ENCODE assay signal across 19 mouse cellular contexts in genomic region chr14:55370384-55370783, GRCm38 (mm10).
DNase-seq lines count a peak whose midpoint lies in the region; ATAC-seq lines count a peak whose summit lies in the region.
"Had no signal": no experiment of that assay in that cellular context is flagged by ENCODE, and none has a peak within 500 bp of the region (broad histone marks: within the 10 kb centered on the region; RNA-seq: fewer than 3 reads in every experiment).

No protein-coding gene starts in this region.

- DNase-seq in thymus, postnatal 0 days (ENCODE audit: low spot score) = peak; percentile 11
- no peak for DNase-seq in thymus, postnatal 14 days
- peak; percentile 8 for DNase-seq in naive thymus-derived CD4-positive, alpha-beta T cell, adult 2 months (ENCODE audit: low read depth)
- DNase-seq in midbrain, embryonic 14.5 days = no peak
- DNase-seq in left cerebral cortex, adult 18-20 months (ENCODE audit: low spot score in 2 of 2) = no peak
- DNase-seq: adrenal gland, postnatal 10 days; cerebellum, adult 11-12 months; cerebellum, adult 9-10 months; cerebellum, postnatal 36 days; forebrain, postnatal 0 days; gastrocnemius, postnatal 36 days; heart, adult 2 months had no signal

- no peaks in the 10 kb centered on the region for H3K36me3 ChIP-seq in midbrain, embryonic 14.5 days (ENCODE audit: control insufficient read depth, insufficient read depth, low read length)
- H3K36me3 ChIP-seq: embryonic facial prominence, embryonic 10.5 days; G1E; hindbrain, embryonic 15.5 days had no signal

- H3K9ac ChIP-seq in midbrain, embryonic 14.5 days (replicated peaks; ENCODE audit: low read length) = no peak overlapping the region
- H3K9ac ChIP-seq: forebrain, embryonic 13.5 days; forebrain, postnatal 0 days; hindbrain, embryonic 15.5 days had no signal

- no peak overlapping the region for H3K27ac ChIP-seq in midbrain, embryonic 14.5 days (replicated peaks; ENCODE audit: low read depth, low read length)
- H3K27ac ChIP-seq: embryonic facial prominence, embryonic 10.5 days; forebrain, embryonic 13.5 days; heart, adult 2 months; hindbrain, embryonic 15.5 days had no signal

- no peak overlapping the region for H3K4me3 ChIP-seq in midbrain, embryonic 14.5 days (replicated peaks; ENCODE audit: low read depth, low read length)
- H3K4me3 ChIP-seq: embryonic facial prominence, embryonic 10.5 days; forebrain, embryonic 13.5 days; heart, adult 2 months; hindbrain, embryonic 15.5 days had no signal

- peak; percentile 67 for ATAC-seq in granulocyte monocyte progenitor cell, adult 5-6 weeks (replicated peaks; ENCODE audit: poor library complexity, severe bottlenecking)
- ATAC-seq in midbrain, embryonic 14.5 days (ENCODE audit: low FRiP score, low TSS enrichment) = no peak
- ATAC-seq: CD4-positive, CD25-positive, alpha-beta regulatory T cell, adult 4 months; forebrain, embryonic 13.5 days; forebrain, postnatal 0 days had no signal

- no peaks in the 10 kb centered on the region for H3K9me3 ChIP-seq in midbrain, embryonic 14.5 days (ENCODE audit: control insufficient read depth, low read length)
- H3K9me3 ChIP-seq: embryonic facial prominence, embryonic 10.5 days; forebrain, embryonic 13.5 days; G1E; hindbrain, embryonic 15.5 days had no signal

- 88% methylated on average over 5 of the region's 5 CpGs for WGBS in midbrain, embryonic 14.5 days

- no peak overlapping the region for H3K4me2 ChIP-seq in midbrain, embryonic 14.5 days (ENCODE audit: low read length)
- H3K4me2 ChIP-seq: forebrain, embryonic 13.5 days; heart, embryonic 11.5 days; hindbrain, embryonic 15.5 days had no signal

- H3K27me3 ChIP-seq in midbrain, embryonic 14.5 days (ENCODE audit: control insufficient read depth, insufficient read depth, low read length) = no peaks in the 10 kb centered on the region
- H3K27me3 ChIP-seq: forebrain, embryonic 13.5 days; hindbrain, embryonic 15.5 days had no signal

- no peaks in the 10 kb centered on the region for H3K4me1 ChIP-seq in midbrain, embryonic 14.5 days (ENCODE audit: control insufficient read depth, insufficient read depth, low read length)
- H3K4me1 ChIP-seq: embryonic facial prominence, embryonic 10.5 days; forebrain, embryonic 13.5 days; hindbrain, embryonic 15.5 days had no signal

Comparison
In these comparisons a context has a peak if more than half of its experiments do, and no peak if none do; other contexts are left out.
1. DNase-seq: peak in thymus, postnatal 0 days (single experiment) and naive thymus-derived CD4-positive, alpha-beta T cell, adult 2 months (single experiment); none in thymus, postnatal 14 days (single experiment), midbrain, embryonic 14.5 days (single experiment) and left cerebral cortex, adult 18-20 months (0 of 2).